Mouse (Mus musculus): Measurements from ENCODE around the gene Rprd2.
A peak's percentile ranks its signal among the peaks of the same experiment; 100 is the strongest.
"Not testable (repeated sequence)": the region's sequence is repeated elsewhere in the genome, so short reads cannot be mapped to it uniquely, and the experiment has no call there.

Gene Rprd2

GRCm38 (mm10) chr3:95818026-95818511 is 594 bp downstream of the Rprd2 start:
- peak in 1 of 2 experiments; percentile 0 for DNase-seq (ENCODE audit: low read depth in 1 of 2, low spot score in 2 of 2)

DNA sequence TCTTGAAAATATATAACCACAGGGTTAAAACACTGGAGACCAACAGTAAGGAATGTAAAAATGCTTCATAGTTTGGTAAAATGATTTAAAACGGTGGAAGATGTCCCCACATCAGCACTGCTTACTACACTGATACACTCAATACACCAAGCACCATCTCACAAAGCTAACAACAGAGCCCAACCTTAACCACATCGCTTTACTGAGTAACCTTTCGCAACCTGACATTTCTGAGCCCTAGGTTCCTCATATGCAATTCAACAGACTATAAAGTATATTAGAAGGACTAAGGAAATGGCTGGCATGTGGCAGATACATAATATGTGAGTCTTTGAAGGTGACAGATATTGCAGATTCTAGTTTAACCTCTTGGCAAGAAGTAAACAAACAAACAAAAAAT is 2.0 kb downstream of the Rprd2 start:
- DNase-seq (ENCODE audit: low read depth in 1 of 2, low spot score in 2 of 2), result no peak

GRCm38 (mm10) chr3:95808384-95808783 is 10.3 kb downstream of the Rprd2 start:
- no peak for DNase-seq (ENCODE audit: low read depth in 1 of 2, low spot score in 2 of 2)

- DNase-seq (ENCODE audit: low read depth in 1 of 2, low spot score in 2 of 2), result not testable (repeated sequence)
Observed at GRCm38 (mm10) chr3:95807630-95808029, 11.0 kb downstream of the Rprd2 start.

- DNase-seq (ENCODE audit: low read depth in 1 of 2, low spot score in 2 of 2), result no peak
Observed at GRCm38 (mm10) chr3:95806677-95807076, 12.0 kb downstream of the Rprd2 start.

GRCm38 (mm10) chr3:95803851-95804250 is 14.8 kb downstream of the Rprd2 start:
- no peak for DNase-seq (ENCODE audit: low read depth in 1 of 2, low spot score in 2 of 2)

GRCm38 (mm10) chr3:95798756-95799155 is 19.9 kb downstream of the Rprd2 start:
- DNase-seq (ENCODE audit: low read depth in 1 of 2, low spot score in 2 of 2), result no peak

- no peak for DNase-seq (ENCODE audit: low read depth in 1 of 2, low spot score in 2 of 2)
Observed at GRCm38 (mm10) chr3:95794299-95794698, 24.4 kb downstream of the Rprd2 start.

GRCm38 (mm10) chr3:95793662-95794061 is 25.0 kb downstream of the Rprd2 start:
- DNase-seq (ENCODE audit: low read depth in 1 of 2, low spot score in 2 of 2), result no peak

- no peak for DNase-seq (ENCODE audit: low read depth in 1 of 2, low spot score in 2 of 2)
Observed at GRCm38 (mm10) chr3:95785501-95785900, 33.2 kb downstream of the Rprd2 start.

- no peak for DNase-seq (ENCODE audit: low read depth in 1 of 2, low spot score in 2 of 2)
Observed at GRCm38 (mm10) chr3:95771985-95772384, 46.7 kb downstream of the Rprd2 start.

DNA sequence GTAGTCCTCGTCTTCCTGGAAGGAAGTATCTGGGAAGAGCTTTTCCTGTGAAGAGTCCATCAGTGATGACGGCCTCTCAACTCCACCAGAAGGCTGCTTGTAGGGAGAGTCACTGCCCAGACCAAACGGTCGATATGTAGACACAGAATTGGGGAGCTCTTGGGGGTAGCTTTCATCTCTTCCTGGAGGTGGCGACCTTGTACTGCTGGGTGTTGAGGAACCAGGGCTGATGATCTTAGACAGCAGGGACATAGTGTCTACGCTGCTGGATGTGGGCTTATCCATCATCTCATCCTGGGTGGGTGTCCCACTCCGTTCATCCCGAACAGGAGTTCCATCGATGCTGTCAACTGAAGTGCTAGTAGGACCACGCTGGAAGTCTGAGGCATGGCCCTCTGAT is 53.1 kb downstream of the Rprd2 start:
- no peak for DNase-seq (ENCODE audit: low read depth in 1 of 2, low spot score in 2 of 2)

- no peak for DNase-seq (ENCODE audit: low read depth in 1 of 2, low spot score in 2 of 2)
Observed at GRCm38 (mm10) chr3:95763811-95764210, 54.9 kb downstream of the Rprd2 start.

GRCm38 (mm10) chr3:95762961-95763360 is 55.7 kb downstream of the Rprd2 start:
- no peak for DNase-seq (ENCODE audit: low read depth in 1 of 2, low spot score in 2 of 2)

DNA sequence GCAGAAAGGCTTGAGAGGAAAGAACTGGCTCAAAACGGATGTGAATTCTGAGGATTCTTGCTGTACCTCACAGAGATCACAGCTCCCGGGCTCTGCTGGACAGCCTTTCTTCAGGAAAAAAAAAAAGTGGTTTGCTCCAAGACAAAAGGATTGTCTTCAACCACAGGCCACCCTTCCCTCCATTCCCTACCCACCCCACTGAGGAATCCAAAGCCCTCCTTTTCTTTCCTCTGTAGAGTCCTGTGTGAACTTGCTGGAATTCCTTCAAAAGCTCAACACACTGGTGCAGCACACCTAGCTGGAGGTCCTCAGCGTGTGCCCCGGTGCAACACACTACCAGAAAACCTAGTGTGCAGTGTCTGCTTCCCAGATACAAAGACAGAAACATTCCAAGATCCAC is 56.9 kb downstream of the Rprd2 start:
- DNase-seq (ENCODE audit: low read depth in 1 of 2, low spot score in 2 of 2), result no peak

- no peak for DNase-seq (ENCODE audit: low read depth in 1 of 2, low spot score in 2 of 2)
Observed at GRCm38 (mm10) chr3:95760656-95761055, 58.0 kb downstream of the Rprd2 start.

GRCm38 (mm10) chr3:95760106-95760505 is 58.6 kb downstream of the Rprd2 start, which contains the start of gene Tars2:
Gene Tars2 (minus strand): TSS chr3:95760206.
- no peak for DNase-seq (ENCODE audit: low read depth in 1 of 2, low spot score in 2 of 2)

GRCm38 (mm10) chr3:95758467-95759218 is 60.0 kb downstream of the Rprd2 start:
- DNase-seq (ENCODE audit: low read depth in 1 of 2, low spot score in 2 of 2), result no peak

DNA sequence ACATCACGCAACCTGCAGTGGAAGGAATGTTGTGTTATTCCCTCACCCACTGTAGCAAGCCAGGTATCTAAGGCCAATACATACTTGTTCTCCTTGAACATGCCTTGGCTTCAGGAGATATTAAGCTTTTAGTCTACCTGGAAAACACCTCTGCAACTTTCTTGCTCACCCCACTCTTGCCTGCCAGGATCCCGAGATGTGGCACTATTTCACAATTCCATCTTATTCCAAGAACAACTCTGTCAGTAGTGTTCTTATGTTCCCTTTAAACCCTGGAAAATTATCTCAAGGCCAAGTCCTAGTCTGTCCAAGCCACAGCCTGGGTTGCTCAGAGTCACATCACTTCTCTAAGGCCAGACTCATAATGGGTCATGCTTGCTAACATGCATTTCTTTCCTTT is 61.9 kb downstream of the Rprd2 start:
- DNase-seq (ENCODE audit: low read depth in 1 of 2, low spot score in 2 of 2), result no peak

DNA sequence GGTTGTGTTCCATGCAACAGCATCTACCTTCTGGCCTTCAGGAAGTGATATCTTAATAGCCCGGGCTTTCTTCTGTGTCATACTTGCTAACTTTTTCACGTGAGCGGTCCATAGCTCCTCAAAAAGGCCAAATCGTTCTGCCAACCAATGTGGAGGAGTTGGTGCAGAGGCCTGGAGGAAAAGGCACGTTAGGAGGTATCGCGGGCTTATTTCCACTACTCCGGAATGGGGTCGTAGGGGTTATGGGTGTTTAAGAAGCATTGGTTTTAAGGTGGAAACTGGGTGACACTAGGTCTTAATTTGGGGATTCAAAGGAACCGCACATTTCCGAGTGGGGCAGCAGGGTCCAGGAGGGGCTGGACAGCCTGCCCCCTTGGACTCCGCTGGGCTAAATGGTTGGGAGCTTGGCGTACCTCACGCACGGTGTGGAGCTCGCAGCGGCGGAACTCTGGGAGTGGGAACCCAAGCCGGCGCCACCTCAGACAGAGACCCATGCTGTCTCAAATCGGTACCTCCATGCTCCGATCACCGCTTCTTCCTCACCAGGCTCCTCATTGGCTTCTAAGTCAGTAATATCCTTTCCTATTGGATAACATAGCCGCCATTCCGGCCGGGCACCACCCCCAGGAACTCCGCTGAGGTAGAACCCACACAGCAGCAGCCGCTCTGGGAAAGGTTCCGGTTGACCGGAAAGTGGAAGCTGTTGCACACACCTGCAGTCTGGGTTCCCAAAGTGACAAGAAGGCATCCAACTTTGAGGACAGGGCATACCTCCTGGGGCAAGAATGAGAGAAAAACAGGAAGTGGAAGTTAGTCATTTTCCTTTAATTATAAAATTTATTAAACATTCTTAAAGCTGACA is 64.1 kb downstream of the Rprd2 start:
- DNase-seq (ENCODE audit: low read depth in 1 of 2, low spot score in 2 of 2), result peak; percentile 69 to 73

- DNase-seq (ENCODE audit: low read depth in 1 of 2, low spot score in 2 of 2), result no peak
Observed at GRCm38 (mm10) chr3:95752935-95753334, 65.7 kb downstream of the Rprd2 start.

DNA sequence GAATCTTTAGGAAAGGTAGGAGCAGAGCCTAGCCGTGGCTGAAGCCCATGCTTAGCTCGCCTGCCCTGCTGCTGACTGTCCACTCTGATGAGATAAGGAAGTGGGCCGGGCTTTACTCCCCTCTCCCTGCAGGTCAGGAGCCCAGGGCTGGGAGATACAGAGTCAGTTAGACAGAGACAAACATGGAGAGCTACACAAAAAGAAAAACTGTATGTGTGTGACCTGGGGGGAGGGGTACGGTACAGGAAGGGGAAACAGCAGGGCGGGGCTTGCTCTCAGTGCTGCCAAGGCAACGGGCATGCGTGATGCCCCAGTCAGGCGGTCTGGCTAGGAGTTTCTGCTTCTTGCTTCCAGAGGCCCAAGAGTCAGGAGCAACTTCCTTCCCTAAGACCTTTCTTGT is 78.3 kb downstream of the Rprd2 start:
- peak in 1 of 2 experiments; percentile 32 for DNase-seq (ENCODE audit: low read depth in 1 of 2, low spot score in 2 of 2)
